Mouse (Mus musculus) myocyte (in vitro differentiated cells): ENCODE measurements around the gene Sarm1.

Experiments used
- CEBPB ChIP-seq: IDR thresholded peaks from 2 replicates; pipeline ENCODE4 v1.6.1; 2011; ENCODE audit warnings: mild to moderate bottlenecking, moderate library complexity; ENCODE audit not compliant: poor library complexity, insufficient read depth, severe bottlenecking
- E2F4 ChIP-seq: IDR thresholded peaks from one replicate; pipeline ENCODE4 v1.6.1; 2011; ENCODE audit warnings: mild to moderate bottlenecking, control low read depth, moderate library complexity; ENCODE audit not compliant: insufficient read depth
- MAX ChIP-seq: IDR thresholded peaks from one replicate; pipeline ENCODE4 v1.6.1; 2011; ENCODE audit warnings: low read depth, mild to moderate bottlenecking, control low read depth
- MYOD1 ChIP-seq, 3 experiments: IDR thresholded peaks; one replicate each; pipeline ENCODE4 v1.6.1; 2011; ENCODE audit warnings: control low read depth in 2 of 3, low read depth in 2 of 3, mild to moderate bottlenecking in 2 of 3, moderate library complexity in 1 of 3; ENCODE audit not compliant: insufficient read length in 2 of 3, control insufficient read depth in 1 of 3
- POLR2A ChIP-seq: IDR thresholded peaks from one replicate; pipeline ENCODE4 v1.6.1; 2011; ENCODE audit warnings: low read depth, mild to moderate bottlenecking, control low read depth, moderate library complexity; ENCODE audit not compliant: insufficient read length
- POLR2AphosphoS2 ChIP-seq: IDR thresholded peaks from one replicate; pipeline ENCODE4 v1.6.1; 2011; ENCODE audit warnings: low read depth, control low read depth; ENCODE audit not compliant: insufficient read length
- REST ChIP-seq: IDR thresholded peaks from one replicate; pipeline ENCODE4 v1.6.1; 2011; ENCODE audit warnings: mild to moderate bottlenecking, control low read depth, moderate library complexity; ENCODE audit not compliant: insufficient read depth, insufficient read length
- SRF ChIP-seq: IDR thresholded peaks from one replicate; pipeline ENCODE4 v1.6.1; 2011; ENCODE audit warnings: low read depth; ENCODE audit not compliant: control insufficient read depth, insufficient read length
- TCF12 ChIP-seq: IDR thresholded peaks from one replicate; pipeline ENCODE4 v1.6.1; 2011; ENCODE audit warnings: mild to moderate bottlenecking, control low read depth; ENCODE audit not compliant: poor library complexity, insufficient read depth, severe bottlenecking
- TCF3 ChIP-seq: IDR thresholded peaks from one replicate; pipeline ENCODE4 v1.6.1; 2011; ENCODE audit warnings: low read depth, control low read depth; ENCODE audit not compliant: insufficient read length
- USF1 ChIP-seq: IDR thresholded peaks from one replicate; pipeline ENCODE4 v1.6.1; 2011; ENCODE audit warnings: low read depth, mild to moderate bottlenecking, control low read depth, moderate library complexity

DNA sequence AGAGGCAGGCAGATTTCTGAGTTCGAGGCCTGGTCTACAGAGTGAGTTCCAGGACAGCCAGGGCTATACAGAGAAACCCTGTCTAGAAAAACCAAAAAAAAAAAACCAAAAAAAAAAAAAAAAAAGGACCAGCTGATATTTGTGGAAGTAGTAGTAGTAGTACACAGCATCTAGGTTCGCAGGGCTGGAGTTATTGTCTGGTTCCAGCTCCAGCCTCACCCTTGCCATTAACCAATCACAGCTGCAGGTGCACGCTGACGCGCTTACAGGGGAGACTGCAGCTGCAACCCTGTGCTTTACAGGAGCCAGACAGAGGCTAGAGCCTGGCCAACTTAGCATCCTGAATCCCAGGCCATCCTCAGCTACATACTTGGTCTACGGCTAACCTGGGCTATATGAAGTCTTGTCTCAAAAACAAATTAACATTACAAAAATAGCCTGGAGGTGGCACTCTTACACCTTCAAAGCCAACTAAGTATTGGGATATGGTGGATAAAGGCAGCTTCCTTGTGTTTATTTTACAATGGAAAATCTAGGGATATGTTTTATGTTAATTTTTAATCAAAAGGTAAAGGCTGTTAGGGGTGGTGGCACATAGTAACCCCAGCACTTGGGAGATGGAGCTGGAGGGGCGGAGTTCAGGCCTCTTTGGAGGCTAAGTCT, 47.0 kb upstream of the Sarm1 start:
- TF ChIP-seq TCF12 = no peak
- no peak for TF ChIP-seq POLR2A
- peak; percentile 48 for TF ChIP-seq POLR2AphosphoS2
- TF ChIP-seq TCF3 = no peak
- TF ChIP-seq SRF = no peak
- no peak for TF ChIP-seq CEBPB
- TF ChIP-seq MYOD1 (IDR thresholded peaks at IDR 0.05; ENCODE audit: control insufficient read depth in 1 of 3, insufficient read length in 2 of 3, low read depth in 2 of 3) = no peak
- no peak for TF ChIP-seq USF1
- TF ChIP-seq E2F4 = no peak
- TF ChIP-seq MAX = no peak
- no peak for TF ChIP-seq REST
